Mouse (Mus musculus) heart, adult 9 months (tissue): ENCODE measurements around the gene Cdc34.

Experiments used
- DNase-seq, 2 experiments: peaks; one replicate each; pipeline ENCODE4 v3.0.0; 2022; ENCODE audit warnings: low spot score in 2 of 2

The Cdc34 gene

GRCm38 (mm10) chr10:79681591-79682245 lies at the start of gene Cdc34:
TSS of gene Cdc34 (plus strand) at chr10:79682195.
- DNase-seq, result peak; percentile 100

- DNase-seq, result no peak
Observed at GRCm38 (mm10) chr10:79633006-79633777, 48.8 kb upstream of the Cdc34 start.

- no peak for DNase-seq
Observed at GRCm38 (mm10) chr10:79636287-79636686, 45.7 kb upstream of the Cdc34 start.

GRCm38 (mm10) chr10:79637128-79638110 lies 44.6 kb upstream of the Cdc34 start, which contains the start of gene Shc2:
TSS of gene Shc2 (minus strand) at chr10:79637918.
- DNase-seq, result peak; percentile 19 to 23

GRCm38 (mm10) chr10:79638486-79639204 lies 43.4 kb upstream of the Cdc34 start:
- DNase-seq, result peak; percentile 33 to 43

GRCm38 (mm10) chr10:79645711-79646110 lies 36.3 kb upstream of the Cdc34 start, which contains the start of gene Odf3l2:
TSS of gene Odf3l2 (minus strand) at chr10:79645738.
- no peak for DNase-seq

GRCm38 (mm10) chr10:79649070-79649751 lies 32.8 kb upstream of the Cdc34 start:
- DNase-seq, result peak in 1 of 2 experiments; percentile 44

GRCm38 (mm10) chr10:79652789-79653188 lies 29.2 kb upstream of the Cdc34 start:
- DNase-seq, result no peak

- DNase-seq, result no peak
Observed at GRCm38 (mm10) chr10:79654946-79655395, 27.0 kb upstream of the Cdc34 start.

- DNase-seq, result no peak
Observed at GRCm38 (mm10) chr10:79658829-79659228, 23.2 kb upstream of the Cdc34 start.

GRCm38 (mm10) chr10:79660298-79660697 lies 21.7 kb upstream of the Cdc34 start:
- no peak for DNase-seq

GRCm38 (mm10) chr10:79661861-79662260 lies 20.1 kb upstream of the Cdc34 start:
- no peak for DNase-seq

- no peak for DNase-seq
Observed at GRCm38 (mm10) chr10:79664131-79664665, 17.8 kb upstream of the Cdc34 start, which contains the start of gene Madcam1. TSS of gene Madcam1 (plus strand) at chr10:79664559.

GRCm38 (mm10) chr10:79665051-79665450 lies 16.9 kb upstream of the Cdc34 start:
- no peak for DNase-seq

GRCm38 (mm10) chr10:79666493-79666892 lies 15.5 kb upstream of the Cdc34 start:
- no peak for DNase-seq

GRCm38 (mm10) chr10:79668076-79668475 lies 13.9 kb upstream of the Cdc34 start:
- no peak for DNase-seq

GRCm38 (mm10) chr10:79668771-79669575 lies 13.0 kb upstream of the Cdc34 start, which contains the start of gene Tpgs1:
TSS of gene Tpgs1 (plus strand) at chr10:79669369.
- peak; percentile 90 to 94 for DNase-seq

- peak in 1 of 2 experiments; percentile 67 for DNase-seq
Observed at GRCm38 (mm10) chr10:79669576-79670057, 12.4 kb upstream of the Cdc34 start.
